9 mouse cellular contexts compared by ENCODE assay signal in the genomic region with DNA sequence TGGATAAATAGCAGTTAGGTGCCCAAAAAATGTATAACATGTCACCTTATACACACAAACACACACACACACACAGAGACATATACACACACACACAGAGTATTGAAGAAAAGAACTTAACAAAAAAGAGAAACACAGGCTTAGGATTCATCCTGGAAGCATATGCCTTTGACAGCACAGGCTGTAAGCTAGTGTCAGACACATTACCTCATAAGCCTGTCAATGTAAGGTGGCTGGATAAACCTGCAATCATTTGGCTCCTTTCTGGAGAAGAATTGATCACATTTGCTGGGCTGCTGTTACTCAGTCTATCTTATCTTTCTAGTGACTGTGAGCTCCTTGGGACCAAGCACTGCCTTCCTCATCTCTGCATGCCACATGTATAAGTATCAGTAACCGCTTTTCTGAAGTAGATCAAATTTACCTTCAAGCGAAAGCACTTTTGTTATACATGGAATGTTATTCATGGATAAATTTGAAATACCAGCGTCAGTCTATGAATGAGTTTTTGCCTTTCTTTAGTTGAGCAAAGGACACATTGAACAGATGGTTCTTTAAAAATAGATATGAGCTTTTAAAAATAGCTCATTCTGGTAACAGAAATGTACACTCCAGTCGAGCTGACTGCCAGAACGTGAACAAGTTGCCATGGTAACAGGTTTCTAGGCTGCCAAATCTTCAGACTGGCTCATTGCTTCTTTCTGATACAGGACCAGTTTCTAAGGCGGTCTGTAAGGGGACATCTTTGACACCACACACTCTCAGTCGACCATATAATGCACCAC. TPM values are rescaled to one million over a fixed set of nuclear protein-coding genes. Genes with fewer than 3 reads are reported as not detected.
DNase-seq lines count a peak whose midpoint lies in the region; ATAC-seq lines count a peak whose summit lies in the region.
"Had no signal": no experiment of that assay in that cellular context is flagged by ENCODE, and none has a peak within 500 bp of the region (broad histone marks: within the 10 kb centered on the region; RNA-seq: fewer than 3 reads in every experiment).

No protein-coding gene starts in this region.

- no peak overlapping the region for H3K4me3 ChIP-seq in lung, embryonic 15.5 days
- H3K4me3 ChIP-seq: heart, embryonic 15.5 days had no signal

- H3K4me2 ChIP-seq in lung, embryonic 15.5 days, result no peak overlapping the region
- H3K4me2 ChIP-seq: heart, embryonic 15.5 days had no signal

- H3K9me3 ChIP-seq in lung, embryonic 15.5 days, result no peaks in the 10 kb centered on the region
- H3K9me3 ChIP-seq: heart, embryonic 15.5 days had no signal

- no peak for DNase-seq in lung, postnatal 25 days (ENCODE audit: low spot score)
- DNase-seq in cerebellum, adult 9-10 months, result peak; percentile 95
- peak; percentile 43 for DNase-seq in heart, postnatal 4 days
- DNase-seq in lung, postnatal 10 days, result peak; percentile 63
- DNase-seq in urinary bladder, postnatal 36 days (ENCODE audit: low spot score in 2 of 2), result no peak
- no peak for DNase-seq in B cell, adult 2 months

- no peak overlapping the region for H3K27ac ChIP-seq in lung, embryonic 15.5 days
- H3K27ac ChIP-seq: heart, embryonic 15.5 days had no signal

- H3K36me3 ChIP-seq in lung, embryonic 15.5 days, result peaks cover 7% of the 10 kb centered on the region; the same call in 1 of the 2 replicates
- H3K36me3 ChIP-seq: heart, embryonic 15.5 days had no signal

- peaks cover 7% of the 10 kb centered on the region for H3K4me1 ChIP-seq in lung, embryonic 15.5 days

- ATAC-seq in lung, embryonic 15.5 days (ENCODE audit: borderline replicate concordance, extremely low read depth, low FRiP score, low TSS enrichment), result peak; percentile 49; the same call in 1 of the 2 replicates
- ATAC-seq in erythroblast, adult 5-6 weeks (replicated peaks; ENCODE audit: low FRiP score, poor library complexity, severe bottlenecking), result no peak

- no peaks in the 10 kb centered on the region for H3K27me3 ChIP-seq in lung, embryonic 15.5 days
- H3K27me3 ChIP-seq: heart, embryonic 15.5 days had no signal

- H3K9ac ChIP-seq in lung, embryonic 15.5 days, result no peak overlapping the region
- H3K9ac ChIP-seq: heart, embryonic 15.5 days had no signal

- 27% methylated on average over 7 of the region's 7 CpGs for WGBS in lung, embryonic 15.5 days

RNA-seq across cellular contexts. Expression of gene Myof, which starts 51.8 kb away (rescaled TPM):
- polyA plus RNA-seq in lung, embryonic 15.5 days (2015; fragmentation: Nextera tagmentation; extraction: Ambion mirVana), result 26.5 and 29.4 TPM in 2 replicates
- 10 to 100 TPM; 15.5 to 16.4 TPM for total RNA-seq in heart, postnatal 4 days (2021)
- 0.96 and 7.7 TPM in 2 replicates for total RNA-seq in erythroblast, adult 5-6 weeks (2015; ENCODE audit: low replicate concordance)
- 0.70 and 1.5 TPM in 2 replicates for total RNA-seq in erythroblast, adult 5-6 weeks (2017; ENCODE audit: low replicate concordance)

Comparison
In these comparisons a context has a peak if more than half of its experiments do, and no peak if none do; other contexts are left out.
1. DNase-seq: peak in cerebellum, adult 9-10 months (single experiment), heart, postnatal 4 days (single experiment) and lung, postnatal 10 days (single experiment); none in lung, postnatal 25 days (single experiment), urinary bladder, postnatal 36 days (0 of 2) and B cell, adult 2 months (0 of 2).